Mouse (Mus musculus): ENCODE measurements at regions not wholly inside any gene's neighbourhood (a gene's known extent, or its start where the extent isn't known, plus 50 kb on each side); places are given as distances from the start of the nearest gene placed in this dataset.
A peak's percentile ranks its signal among the peaks of the same experiment; 100 is the strongest.

DNA sequence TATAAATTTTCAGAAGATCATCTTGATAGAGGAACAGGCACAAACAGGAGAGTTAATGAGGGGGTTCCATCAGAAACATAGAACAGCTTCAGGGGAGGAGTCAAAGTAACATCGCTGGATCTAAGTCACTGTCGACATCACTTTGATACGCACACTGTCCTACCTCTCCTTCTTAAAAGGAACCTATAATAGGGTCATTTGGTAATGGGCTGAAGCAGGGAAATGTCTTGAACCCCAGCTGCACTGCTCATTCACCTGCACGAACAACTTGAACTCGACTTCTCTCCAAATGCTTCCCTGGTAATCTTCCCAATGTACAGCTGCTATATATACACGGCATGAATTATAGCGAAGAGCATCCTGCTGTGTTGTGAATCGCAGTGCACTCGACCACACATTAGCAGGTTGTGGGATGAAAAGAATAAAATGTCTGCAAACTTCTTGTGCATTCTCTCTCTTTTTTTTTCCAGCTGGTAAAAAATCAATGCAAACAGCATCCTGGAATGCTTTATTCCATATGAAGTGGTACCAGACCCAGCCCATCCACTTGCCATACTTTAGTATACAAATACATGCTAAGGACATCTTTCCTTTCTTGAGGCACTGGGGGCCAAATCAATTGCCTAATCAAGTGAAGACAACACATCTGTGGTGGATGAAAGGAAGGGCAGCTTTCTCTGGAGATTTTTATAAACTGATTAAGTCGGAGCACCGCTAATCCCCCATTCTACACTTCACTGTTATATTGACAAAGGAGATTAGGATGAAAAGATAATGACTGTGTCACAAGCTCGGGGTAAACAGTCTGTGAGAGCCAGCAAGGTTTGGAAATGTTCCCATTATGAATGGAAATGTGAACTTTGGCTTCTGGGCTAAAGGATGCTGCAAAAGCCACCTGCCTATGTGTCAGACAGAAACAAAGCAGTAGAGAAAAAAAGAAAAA, 325.6 kb upstream of the Itga1 start:
- no peak for DNase-seq (ENCODE audit: low spot score)

DNA sequence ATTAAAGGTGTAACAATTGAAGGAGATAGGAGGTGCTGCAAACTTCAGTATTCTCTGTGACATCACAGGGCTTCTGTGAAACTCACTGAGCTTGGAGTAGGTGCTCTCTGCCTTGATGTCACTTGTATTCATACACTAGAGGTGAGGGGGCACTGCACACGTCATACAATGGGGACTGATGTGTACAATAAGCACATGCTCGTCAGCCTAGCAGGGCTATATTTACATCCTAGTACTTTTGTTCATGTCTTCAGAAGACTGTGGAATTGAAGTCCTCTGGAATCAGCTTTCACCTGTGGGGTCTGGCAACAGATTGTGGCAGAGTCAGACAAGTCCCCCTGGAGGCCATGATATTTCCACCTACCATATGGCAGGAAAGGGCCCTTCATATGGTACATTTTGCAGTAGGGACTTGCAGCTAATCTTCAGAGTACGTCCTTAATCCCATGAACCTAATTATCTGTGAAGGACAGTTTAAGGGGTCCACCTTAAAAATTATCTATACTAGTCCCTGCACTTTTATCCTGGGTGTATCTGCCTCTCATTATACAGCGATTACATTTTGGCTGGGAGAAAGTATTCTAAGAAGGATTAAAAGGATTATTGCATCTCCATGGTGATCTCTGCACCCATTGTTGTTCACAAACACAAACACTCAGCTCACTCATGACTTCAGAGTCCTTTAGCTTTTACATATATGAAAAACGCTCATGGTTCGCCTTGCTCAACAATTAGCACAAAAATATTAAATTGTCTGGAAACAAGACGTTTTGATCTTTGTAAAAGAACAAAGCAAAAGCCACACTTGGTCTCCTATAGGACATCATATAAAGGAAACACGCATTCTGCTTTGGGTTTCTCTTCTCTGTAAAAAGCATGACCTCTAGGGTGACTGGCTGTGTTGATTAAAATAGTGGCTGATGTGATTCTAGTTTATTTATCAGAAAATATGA, 324.1 kb upstream of the Itga1 start:
- no peak for DNase-seq (ENCODE audit: low spot score)

GRCm38 (mm10) chr13:115423761-115424160, 322.0 kb upstream of the Itga1 start:
- no peak for DNase-seq (ENCODE audit: low spot score)

DNA sequence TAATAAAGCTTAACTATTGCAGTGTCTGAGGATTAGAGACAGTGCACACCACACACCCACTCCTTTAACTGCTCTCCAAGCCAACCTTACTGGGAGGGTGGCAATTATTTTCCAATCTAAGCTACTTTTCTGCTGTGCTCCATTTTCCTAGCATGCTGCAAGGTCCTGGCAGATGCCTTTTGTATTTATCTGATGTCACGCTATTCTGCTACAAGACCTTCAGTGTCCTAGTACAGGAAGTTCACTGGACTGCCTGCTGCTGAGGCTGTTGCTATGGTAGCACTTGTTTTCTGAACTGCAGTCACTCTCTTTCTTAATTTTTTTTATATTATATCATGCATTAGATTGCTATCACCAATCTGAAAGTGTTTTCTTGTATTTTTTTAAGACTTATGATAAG, 319.7 kb upstream of the Itga1 start:
- DNase-seq (ENCODE audit: low spot score) = no peak

- DNase-seq (ENCODE audit: low spot score) = no peak
Observed at GRCm38 (mm10) chr13:115417829-115418228, 316.1 kb upstream of the Itga1 start.

GRCm38 (mm10) chr13:115413721-115414531, 312.2 kb upstream of the Itga1 start:
- no peak for DNase-seq (ENCODE audit: low spot score)

- peak; percentile 5 for DNase-seq (ENCODE audit: low spot score)
Observed at GRCm38 (mm10) chr13:115405916-115406315, 304.2 kb upstream of the Itga1 start.

- DNase-seq (ENCODE audit: low spot score) = no peak
Observed at GRCm38 (mm10) chr13:115400706-115401215, 299.0 kb upstream of the Itga1 start.

- no peak for DNase-seq (ENCODE audit: low spot score)
Observed at GRCm38 (mm10) chr13:115379682-115380081, 277.9 kb upstream of the Itga1 start.

DNA sequence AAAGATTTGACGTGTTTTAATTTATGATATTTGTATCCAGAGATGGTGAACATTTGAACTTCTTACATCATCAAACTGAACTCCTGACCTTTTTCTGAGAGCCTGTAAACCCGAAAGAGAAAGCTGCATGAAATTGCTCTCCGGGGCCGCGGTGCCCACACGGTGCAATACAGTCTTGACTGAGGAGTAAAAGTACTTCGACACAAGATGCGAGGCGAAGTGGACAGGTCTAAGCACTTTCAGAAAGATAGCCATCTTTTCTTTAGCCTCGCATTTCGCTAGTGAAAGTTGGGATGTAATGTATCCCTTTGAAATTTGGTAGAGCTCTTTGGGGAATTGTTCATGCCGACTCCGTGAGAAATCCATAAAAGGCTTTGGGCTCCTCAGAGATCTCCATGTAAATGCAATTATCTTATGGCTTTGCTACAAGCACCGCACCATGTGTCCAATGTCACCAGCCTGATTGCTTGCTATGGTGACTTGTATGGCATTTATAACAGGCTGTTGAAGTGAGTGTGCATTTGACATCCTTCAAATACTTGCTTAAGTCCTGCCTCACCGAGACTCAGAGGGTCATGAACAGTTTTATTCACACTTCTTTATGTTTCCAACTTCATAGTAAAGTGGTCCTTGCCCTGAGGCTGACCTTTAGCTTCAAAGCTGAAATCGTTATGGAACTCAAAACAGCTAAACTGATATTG, 274.6 kb upstream of the Itga1 start:
- no peak for DNase-seq (ENCODE audit: low spot score)

DNA sequence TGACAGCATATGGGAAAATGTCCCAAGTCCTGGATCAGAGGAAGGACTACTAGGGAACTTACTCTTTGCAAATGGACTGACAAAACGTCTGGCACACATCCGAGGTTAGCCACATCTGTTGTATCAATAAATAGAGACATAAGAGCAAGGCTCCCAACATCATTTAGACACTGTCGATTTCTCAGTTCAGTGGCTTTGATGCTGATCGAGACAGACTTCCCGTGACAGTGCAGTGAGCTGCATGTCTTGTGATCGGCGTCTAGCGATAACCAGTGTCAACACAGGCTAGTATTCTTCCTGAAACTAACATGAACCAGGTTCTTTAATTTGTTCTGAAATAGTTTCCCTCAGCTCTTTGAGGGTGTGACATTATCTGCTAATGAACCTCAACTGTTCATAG, 259.7 kb upstream of the Itga1 start:
- no peak for DNase-seq (ENCODE audit: low spot score)

GRCm38 (mm10) chr13:115347022-115347398, 245.2 kb upstream of the Itga1 start:
- DNase-seq (ENCODE audit: low spot score) = no peak

DNA sequence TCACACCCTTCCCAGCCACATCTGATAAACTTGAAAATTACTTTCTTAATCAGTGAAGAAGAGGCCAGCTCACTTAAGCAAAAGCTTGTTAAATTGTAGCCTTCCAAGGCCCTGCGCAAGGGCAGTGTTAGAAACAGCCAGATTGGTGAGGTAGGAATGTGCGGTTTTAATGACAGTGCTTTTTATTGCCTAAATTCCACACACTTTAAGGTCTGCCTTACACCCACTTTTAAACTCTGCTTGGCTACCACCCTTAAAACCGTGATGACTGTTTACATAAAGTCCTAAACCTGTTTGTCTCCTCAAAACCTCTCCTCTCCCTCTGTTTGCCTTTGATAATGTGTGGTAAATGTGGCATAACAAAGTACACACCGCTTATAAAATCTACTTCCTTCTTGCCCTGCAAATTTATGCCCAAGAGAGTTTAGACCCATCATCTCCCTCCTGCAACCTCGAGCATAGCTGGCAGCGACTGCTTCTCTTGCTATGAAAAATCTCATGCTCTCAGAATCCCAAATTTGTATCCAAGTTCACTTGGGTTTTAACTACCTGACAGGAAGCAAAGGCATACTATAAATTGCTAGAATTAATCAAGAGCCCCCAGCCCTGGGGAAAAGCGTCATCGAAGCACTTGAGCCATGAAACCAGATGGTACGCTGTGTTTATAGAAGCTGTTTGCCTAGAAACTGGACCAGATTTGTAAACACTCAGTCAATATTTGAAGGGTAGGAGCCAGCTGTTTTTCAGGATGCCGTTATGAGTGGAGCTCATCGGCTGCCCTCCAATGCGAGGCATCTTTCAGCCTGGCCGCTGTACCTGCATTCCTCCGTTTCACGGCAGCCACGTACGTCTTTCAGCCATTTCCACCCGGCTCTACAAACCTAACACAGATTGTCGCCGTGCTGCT, 244.6 kb upstream of the Itga1 start:
- DNase-seq (ENCODE audit: low spot score) = no peak

- no peak for DNase-seq (ENCODE audit: low spot score)
Observed at GRCm38 (mm10) chr13:115329000-115329960, 227.5 kb upstream of the Itga1 start.

GRCm38 (mm10) chr13:115326294-115326693, 224.5 kb upstream of the Itga1 start:
- DNase-seq (ENCODE audit: low spot score) = no peak

- DNase-seq (ENCODE audit: low spot score) = no peak
Observed at GRCm38 (mm10) chr13:115316681-115317080, 214.9 kb upstream of the Itga1 start.

- no peak for DNase-seq (ENCODE audit: low spot score)
Observed at GRCm38 (mm10) chr13:115308586-115308985, 206.8 kb upstream of the Itga1 start.

DNA sequence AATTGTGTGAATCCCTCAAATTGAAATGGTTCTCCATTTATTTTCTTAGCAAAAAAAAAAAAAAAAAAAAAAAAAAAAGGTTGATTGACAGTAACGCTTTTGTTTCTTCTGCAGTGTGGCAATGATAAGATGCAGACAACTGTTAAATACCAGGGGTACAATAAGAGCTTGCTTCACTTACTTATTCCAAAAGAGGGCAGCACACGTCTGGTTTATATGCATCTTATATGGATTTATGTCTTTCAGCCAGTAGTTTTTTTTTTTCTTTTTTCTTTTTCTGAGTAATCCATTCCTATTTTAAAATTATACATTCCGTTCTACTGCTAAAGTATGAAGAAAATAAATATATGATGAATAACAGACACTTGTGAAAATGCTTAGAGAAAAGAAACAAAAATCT, 185.6 kb upstream of the Itga1 start:
- no peak for DNase-seq (ENCODE audit: low spot score)

GRCm38 (mm10) chr13:115266164-115266563, 164.4 kb upstream of the Itga1 start:
- no peak for DNase-seq (ENCODE audit: low spot score)
